Mouse (Mus musculus) 3T3-L1 (cell line): ENCODE measurements at regions not wholly inside any gene's neighbourhood (a gene's known extent, or its start where the extent isn't known, plus 50 kb on each side); places are given as distances from the start of the nearest gene placed in this dataset.
"Not testable (repeated sequence)": the region's sequence is repeated elsewhere in the genome, so short reads cannot be mapped to it uniquely, and the experiment has no call there.

Experiments used
- DNase-seq: peaks from one replicate; pipeline ENCODE4 v3.0.0-alpha.2; 2015; ENCODE audit warnings: low read depth, low spot score

DNA sequence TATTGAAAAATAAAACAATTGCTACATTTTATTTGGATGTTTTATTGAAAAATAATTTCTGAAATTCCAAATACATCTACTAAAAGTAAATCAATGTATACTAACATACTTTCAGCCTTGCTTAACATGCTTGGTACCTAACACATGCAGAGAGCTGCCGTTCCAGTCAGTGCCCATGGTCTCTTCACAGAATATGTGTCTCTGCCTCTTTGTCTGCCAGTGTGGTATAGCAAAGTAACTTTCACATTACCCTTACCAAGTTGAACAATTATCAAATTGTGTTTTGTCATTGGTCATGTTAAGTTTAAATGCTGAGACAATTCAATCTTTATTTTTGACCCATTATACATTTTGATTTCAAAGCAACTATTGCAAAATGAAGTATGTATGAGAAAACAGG, 1159.2 kb upstream of the Foxg1 start:
- DNase-seq = no peak

DNA sequence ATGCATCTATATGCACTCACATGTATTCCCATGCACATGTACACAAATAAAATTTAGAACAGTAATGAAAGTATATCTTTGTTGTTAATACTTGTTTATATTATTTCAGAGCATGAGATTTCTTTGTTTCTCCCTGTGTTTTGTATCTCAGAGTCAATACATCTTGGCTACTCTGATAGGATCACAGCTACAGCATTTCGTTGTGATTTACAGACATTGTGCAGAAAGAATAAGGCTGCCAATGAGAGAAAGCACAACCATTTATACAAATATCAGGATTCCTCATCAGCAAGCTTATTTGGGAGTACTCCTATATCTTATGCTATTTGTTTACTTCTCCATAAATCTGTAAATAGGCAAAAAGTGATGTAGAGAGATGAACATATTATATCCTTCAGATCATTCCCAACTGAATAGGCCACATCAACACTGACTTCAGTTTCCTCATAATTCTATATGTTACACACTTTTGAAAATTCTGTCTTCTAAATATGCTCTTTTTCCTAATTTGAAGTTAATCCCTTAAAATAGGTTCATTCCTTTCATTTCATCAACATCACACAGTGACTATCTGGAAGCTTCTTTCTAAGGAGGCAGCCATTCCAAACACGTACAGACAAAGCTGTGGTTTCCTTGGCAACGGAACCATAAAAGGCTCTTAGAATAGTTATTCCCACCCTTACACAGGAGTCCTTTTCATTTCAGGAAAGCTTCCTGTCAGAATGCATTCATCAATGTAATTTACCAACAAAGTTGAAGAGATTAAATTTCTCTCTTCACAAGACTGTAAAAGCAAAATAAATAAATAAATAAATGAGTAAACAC, 1160.3 kb upstream of the Foxg1 start:
- no peak for DNase-seq

DNA sequence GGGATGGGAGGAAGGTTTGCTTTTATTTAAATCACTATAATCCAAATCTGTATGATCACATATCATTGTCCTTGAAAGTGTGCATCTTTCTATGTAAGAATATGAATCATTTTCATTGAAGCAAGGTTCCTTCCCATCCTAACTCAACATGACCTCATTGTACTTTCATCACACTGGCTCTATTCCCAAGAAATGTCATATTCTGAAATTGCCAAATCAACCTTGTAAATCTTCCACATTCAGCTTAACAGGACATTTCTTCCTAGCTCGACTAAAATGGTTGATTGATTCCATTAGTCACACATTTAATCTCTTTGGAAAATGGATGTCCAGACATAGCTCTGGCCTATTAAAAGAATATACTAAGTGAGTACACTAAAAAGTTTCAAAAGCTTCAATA, 1200.6 kb upstream of the Foxg1 start:
- peak; percentile 52 for DNase-seq

DNA sequence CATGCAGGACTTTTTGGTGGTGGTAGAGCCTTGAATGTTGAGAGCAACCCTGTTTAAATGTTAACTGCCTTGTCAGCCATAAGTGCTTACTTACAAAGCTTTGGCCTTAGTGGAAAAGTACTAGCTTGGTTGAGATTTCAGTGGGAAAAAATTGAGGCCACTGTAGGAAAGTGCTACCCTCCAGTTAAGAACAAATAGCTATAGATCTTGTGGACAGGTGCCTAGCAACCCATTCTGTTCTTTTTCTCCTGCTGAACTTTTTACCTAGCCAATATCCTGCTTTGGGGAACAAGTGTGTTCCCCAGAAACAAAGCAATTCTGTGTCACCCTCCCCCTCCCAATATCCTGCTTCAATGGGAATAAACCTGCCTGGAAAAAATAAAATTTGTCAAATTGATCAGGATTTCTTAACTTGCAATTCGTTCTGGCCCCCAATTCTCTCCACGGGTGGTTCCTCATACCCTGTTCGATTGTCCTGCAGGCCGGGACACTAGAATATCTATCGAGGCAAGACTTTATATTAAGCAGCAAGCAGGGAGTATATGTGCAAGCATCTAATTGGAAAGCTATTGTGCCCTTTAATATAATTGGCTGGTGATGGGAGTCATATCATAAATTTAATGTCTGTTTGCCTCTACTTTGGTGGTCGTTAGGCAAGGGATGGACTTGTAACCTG, 1208.4 kb upstream of the Foxg1 start:
- DNase-seq = no peak

DNA sequence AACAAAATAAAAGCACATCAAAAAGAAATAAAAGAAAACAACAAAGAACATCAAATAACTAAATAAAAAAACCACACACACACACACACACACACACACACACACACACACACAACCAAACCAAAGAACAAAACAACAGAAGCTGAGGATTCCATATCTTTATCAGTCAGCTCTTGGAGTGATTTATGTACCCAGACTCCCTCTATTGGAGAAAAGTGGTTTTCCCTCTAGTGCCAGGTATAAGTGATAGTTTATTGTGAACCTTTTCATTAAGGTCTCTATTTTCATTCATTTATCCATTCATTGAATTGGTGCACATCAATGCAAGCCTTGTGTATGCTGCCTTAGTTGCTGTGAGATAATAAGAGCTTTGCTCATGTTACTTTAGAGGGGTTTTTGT, 1236.3 kb upstream of the Foxg1 start:
- peak; percentile 61 for DNase-seq

DNA sequence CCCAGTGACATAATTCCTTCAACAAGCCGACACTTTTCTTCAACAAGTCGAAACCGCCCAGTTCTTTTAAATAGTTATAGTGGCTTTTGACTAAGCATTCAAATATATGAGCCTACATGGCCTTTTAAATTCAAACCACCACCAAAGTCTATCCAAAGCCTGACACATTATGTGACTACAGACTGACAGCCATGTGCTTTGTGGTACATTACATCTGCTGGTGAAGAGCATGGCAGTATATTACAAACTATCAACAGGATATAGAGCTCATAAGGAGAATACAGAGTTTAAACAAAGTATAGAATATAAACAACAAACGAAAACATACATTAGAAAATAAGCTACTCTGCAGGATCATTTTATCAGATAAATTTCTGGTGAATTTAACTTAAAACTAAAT, 1259.5 kb upstream of the Foxg1 start:
- no peak for DNase-seq

DNA sequence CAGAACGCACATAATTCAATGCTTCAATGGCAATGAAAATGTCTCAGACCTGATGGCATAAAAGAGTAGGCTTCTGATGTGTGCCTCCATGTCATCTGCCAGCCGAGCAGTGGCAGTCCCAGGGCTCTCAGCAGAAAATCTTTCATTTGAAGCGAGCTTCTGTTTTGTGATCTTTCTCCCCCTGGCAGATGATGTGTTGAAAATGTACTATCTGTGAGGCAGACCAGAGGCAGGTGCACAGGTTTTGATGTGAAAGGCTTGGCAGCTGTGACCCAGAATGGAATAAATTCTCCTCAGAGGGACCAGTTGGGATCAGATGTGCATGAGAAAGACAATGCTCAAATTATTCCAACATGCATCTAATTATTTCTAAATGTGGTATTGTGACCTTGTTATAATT, 1281.0 kb upstream of the Nova1 start:
- no peak for DNase-seq

DNA sequence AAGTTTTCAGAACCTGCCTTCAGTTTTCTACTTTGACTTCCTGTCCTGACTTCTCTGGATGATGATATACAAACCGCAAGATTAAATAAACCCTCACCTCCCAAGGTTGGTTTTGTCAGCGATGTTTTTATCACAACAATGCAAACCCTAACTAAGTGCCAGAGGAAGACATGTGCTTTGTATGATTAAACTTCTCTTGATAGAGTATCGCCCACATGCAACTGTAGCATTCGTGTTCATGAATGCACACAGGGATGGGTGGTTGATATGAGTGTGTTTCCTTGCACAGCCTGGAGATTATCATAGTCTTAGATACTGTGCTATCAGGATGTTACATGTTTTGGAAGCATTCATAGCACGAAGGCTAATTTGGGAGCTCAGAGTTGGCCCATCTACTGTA, 1268.3 kb upstream of the Nova1 start:
- DNase-seq = no peak

DNA sequence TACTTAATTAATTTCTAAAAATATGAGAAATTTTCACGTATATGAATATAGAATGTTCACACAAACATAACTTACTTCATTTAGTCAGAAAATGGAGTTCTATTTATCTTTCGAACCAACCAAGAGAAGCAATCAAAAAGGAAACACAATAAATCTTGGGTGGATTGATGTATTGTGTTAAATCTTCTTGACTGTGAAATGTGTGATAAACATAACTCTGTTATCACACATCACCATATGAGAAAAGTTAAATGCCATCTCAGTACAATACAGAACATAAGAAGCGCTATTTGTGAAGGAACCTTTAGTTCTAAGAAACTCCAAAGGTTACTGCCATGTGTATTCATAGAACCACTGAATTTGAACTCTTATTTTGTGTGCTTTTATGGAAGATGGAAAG, 1264.6 kb upstream of the Nova1 start:
- DNase-seq = no peak

DNA sequence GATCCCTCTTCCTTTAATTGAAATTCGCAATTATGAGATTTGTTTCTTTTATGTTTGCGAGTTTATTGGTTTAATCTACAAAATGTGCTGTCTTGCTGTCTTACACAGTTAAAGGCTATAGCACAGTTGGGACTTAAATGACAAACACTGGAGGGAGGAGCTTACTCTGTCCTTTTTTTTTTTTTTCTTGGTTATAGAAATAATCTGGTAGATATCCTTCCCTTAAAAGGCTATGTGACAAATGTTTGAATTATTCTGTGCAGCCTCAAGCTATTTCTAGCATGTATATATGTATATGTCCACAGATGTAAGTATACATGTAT, 1243.9 kb upstream of the Nova1 start:
- DNase-seq = no peak

DNA sequence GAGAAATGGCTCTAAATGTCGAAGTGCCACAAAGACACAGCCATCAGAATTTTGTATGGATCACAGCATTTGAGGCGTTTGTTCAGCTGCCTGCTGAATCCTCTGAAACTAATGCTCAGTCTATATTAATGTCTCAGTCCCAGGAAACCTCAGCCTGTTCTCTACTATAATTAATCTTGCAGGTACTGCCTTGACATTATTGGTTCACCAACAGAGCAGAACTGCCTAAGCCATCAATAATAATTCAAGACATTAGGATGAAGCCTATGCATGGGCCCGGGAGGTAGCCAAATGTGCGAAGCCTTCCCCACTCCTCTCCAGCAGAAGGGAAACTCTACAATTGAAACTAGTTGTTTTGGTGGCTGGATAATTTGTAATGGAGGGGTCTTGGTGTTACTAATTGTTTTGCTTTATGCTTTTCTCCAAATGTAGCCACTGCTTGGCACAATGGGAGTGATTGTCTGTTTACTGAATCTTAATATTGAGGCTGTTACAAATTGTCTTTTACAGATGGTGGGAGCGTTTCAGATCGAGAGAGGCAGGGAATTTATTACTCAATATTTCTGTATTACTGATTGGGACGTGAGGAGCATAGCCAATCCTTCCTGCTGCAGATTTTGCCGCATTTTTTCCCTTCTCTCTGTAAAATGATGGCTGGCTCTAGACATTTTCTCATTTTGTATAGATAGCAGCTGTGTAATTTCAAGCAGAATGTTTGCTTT, 1243.3 kb upstream of the Nova1 start:
- DNase-seq = no peak

DNA sequence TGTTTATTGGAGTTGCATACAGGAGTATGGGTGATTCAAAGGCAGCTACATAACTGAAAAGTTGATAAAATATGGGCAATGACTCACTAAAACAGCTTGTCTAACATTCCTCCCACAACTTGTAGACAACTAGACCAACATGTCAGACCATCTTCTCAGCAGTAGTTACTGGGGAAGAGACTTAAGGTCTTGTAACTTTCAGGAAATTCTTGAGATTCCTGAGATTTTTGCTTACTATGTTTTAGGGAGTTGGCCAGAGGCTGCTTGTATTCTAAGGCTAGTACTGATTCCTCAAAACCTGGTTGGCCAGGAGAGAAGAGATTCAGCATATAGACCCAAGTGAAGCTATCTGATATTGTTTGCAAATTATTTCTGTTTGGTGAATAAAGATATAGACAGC, 1201.7 kb upstream of the Nova1 start:
- DNase-seq = peak; percentile 76

DNA sequence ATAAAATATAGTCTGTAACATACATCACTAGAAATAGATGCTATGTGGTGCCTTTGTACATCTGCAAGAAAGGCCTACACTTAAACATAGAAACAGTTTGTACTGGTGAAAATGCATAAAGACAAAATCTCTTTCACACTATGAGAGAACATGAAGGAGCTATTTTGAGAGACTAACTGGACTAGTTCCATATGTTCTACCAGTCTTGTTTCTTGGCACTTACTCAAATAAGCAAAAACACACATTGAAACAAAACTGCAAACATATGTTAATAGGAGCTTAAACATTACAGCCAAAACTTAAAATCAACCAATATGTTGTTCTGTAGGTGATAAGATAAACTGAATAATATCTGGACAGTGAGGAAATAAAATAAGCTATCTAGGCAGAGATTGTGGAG, 1157.1 kb upstream of the Nova1 start:
- DNase-seq = no peak

DNA sequence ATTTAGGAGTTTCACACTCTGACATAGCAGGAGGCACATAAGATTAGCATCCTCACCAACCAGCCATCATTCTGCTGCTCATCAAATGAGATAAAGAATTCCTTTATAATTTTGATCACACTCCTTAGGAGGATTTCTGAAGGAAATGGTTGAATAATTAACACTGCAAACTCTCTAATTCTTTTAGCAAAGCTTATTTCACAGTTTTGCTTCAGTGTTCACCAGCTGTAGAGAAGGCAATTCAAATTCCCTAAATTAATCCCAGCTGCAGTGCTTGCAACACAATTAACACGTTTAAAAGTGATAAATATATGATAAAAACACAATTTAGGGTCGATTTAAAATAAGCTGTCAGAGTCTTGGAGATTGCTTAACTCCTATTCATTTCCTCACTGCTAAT, 1150.9 kb upstream of the Nova1 start:
- no peak for DNase-seq

DNA sequence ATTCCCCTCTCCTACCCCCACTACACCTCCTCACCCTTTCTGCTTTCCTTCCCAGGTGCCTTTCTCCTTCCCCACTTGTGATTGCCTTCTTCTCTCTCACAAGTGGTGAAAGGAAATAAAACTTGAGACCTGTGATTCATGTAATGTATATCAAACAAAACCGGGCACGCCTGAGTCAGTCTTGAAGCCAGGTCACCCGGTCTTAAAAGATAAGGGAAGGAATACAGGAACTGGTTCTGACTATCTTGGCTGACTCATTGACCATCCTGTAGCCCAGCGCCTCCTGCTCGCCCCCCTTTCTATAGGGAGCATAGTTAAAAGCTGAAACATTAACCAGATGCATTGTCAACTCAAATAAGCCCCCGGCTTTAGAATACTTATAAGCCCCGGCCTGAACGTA, 1135.6 kb upstream of the Nova1 start:
- no peak for DNase-seq

DNA sequence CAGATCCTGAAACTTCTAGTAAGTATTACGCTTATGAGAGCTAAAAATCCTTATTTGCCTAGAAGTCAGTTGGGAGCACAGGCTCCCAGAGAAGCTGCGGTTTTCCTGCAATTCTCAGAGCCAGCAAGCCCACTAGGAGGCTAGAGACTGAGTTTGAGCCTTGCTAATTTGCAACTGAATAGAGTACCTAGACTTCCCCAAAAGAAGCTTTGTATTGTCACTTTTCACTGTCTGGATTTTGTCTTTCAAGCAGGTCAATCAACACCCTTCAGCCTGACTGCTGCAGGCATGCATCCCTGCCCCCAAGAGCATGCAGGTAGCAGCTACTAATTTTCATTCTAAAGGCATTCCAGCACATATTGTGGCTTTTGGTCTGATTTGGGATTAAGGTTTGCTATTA, 1120.8 kb upstream of the Nova1 start:
- not testable (repeated sequence) for DNase-seq

DNA sequence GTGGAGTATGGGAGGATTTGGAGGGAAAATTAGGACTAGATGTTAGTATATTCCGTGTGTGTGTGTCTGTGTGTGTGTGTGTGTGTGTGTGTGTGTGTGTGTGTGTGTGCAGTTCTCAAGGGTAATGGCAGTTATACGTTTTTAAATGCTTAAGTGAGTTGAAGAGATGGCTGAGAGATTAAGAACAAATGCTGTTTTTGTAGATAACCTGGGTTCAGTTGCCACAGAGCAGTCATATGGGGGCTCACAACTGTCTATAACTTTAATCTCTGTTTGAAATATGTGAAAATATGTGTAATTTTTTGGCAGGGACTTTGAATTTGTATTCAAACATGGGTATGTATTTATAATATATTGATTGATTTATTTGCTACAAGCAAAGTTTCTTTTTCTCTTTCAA, 1108.3 kb upstream of the Nova1 start:
- DNase-seq = no peak
